Mouse (Mus musculus): ENCODE measurements at regions not wholly inside any gene's neighbourhood (a gene's known extent, or its start where the extent isn't known, plus 50 kb on each side); places are given as distances from the start of the nearest gene placed in this dataset.

GRCm38 (mm10) chr13:90684324-90684723 is 220.8 kb downstream of the Atp6ap1l start:
- Histone ChIP-seq H3K4me1 (replicated peaks; ENCODE audit: control insufficient read depth, insufficient read depth) (no peaks in the 10 kb centered on the region), H3K36me3 (ENCODE audit: control insufficient read depth, insufficient read depth, low read length) (no peaks in the 10 kb centered on the region), H3K27ac (replicated peaks) (no peak overlapping the region), H3K9ac (ENCODE audit: low read length) (no peak overlapping the region), H3K27me3 (ENCODE audit: control insufficient read depth, insufficient read depth, low read length) (no peaks in the 10 kb centered on the region), H3K4me3 (ENCODE audit: low read depth, low read length) (no peak overlapping the region), H3K4me2 (replicated peaks; ENCODE audit: low read depth) (no peak overlapping the region), H3K9me3 (ENCODE audit: control insufficient read depth, low read length) (no peaks in the 10 kb centered on the region)
- TF ChIP-seq CTCF (IDR thresholded peaks at IDR 0.05; ENCODE audit: low read depth) = no peak
- TF ChIP-seq EP300 (optimal IDR thresholded peaks at IDR 0.05) = no peak
- no peak for DNase-seq (ENCODE audit: low spot score)
- 68% methylated on average over 2 of the region's 2 CpGs for WGBS
- ATAC-seq (ENCODE audit: low FRiP score, low TSS enrichment) = no peak

GRCm38 (mm10) chr13:90679162-90680010 is 225.8 kb downstream of the Atp6ap1l start:
- DNase-seq (ENCODE audit: low spot score) (no peak), ATAC-seq (ENCODE audit: low FRiP score, low TSS enrichment) (no peak)
- 30% methylated on average over 8 of the region's 8 CpGs for WGBS
- no peaks in the 10 kb centered on the region for H3K36me3 ChIP-seq (ENCODE audit: control insufficient read depth, insufficient read depth, low read length)
- H3K9me3 ChIP-seq (ENCODE audit: control insufficient read depth, low read length) = no peaks in the 10 kb centered on the region
- no peak overlapping the region for H3K4me3 ChIP-seq (ENCODE audit: low read depth, low read length)
- H3K4me2 ChIP-seq (replicated peaks; ENCODE audit: low read depth) = no peak overlapping the region
- H3K9ac ChIP-seq (ENCODE audit: low read length) = no peak overlapping the region
- TF ChIP-seq CTCF (IDR thresholded peaks at IDR 0.05; ENCODE audit: low read depth) (no peak), EP300 (optimal IDR thresholded peaks at IDR 0.05) (no peak)
- no peaks in the 10 kb centered on the region for H3K27me3 ChIP-seq (ENCODE audit: control insufficient read depth, insufficient read depth, low read length)
- H3K4me1 ChIP-seq (replicated peaks; ENCODE audit: control insufficient read depth, insufficient read depth) = no peaks in the 10 kb centered on the region
- no peak overlapping the region for H3K27ac ChIP-seq (replicated peaks)

GRCm38 (mm10) chr13:90673823-90674222 is 231.3 kb downstream of the Atp6ap1l start:
- no peak for ATAC-seq (ENCODE audit: low FRiP score, low TSS enrichment)
- Histone ChIP-seq H3K4me1 (replicated peaks; ENCODE audit: control insufficient read depth, insufficient read depth) (no peaks in the 10 kb centered on the region), H3K4me2 (replicated peaks; ENCODE audit: low read depth) (no peak overlapping the region), H3K27ac (replicated peaks) (no peak overlapping the region), H3K9ac (ENCODE audit: low read length) (no peak overlapping the region), H3K36me3 (ENCODE audit: control insufficient read depth, insufficient read depth, low read length) (no peaks in the 10 kb centered on the region), H3K9me3 (ENCODE audit: control insufficient read depth, low read length) (no peaks in the 10 kb centered on the region), H3K27me3 (ENCODE audit: control insufficient read depth, insufficient read depth, low read length) (no peaks in the 10 kb centered on the region), H3K4me3 (ENCODE audit: low read depth, low read length) (no peak overlapping the region)
- DNase-seq (ENCODE audit: low spot score) = no peak
- WGBS = 47% methylated on average over 3 of the region's 3 CpGs
- TF ChIP-seq EP300 (optimal IDR thresholded peaks at IDR 0.05) = no peak

GRCm38 (mm10) chr13:90673079-90673478 is 232.1 kb downstream of the Atp6ap1l start:
- TF ChIP-seq EP300 (optimal IDR thresholded peaks at IDR 0.05) = no peak
- TF ChIP-seq CTCF (IDR thresholded peaks at IDR 0.05; ENCODE audit: low read depth) = no peak
- H3K9me3 ChIP-seq (ENCODE audit: control insufficient read depth, low read length) = no peaks in the 10 kb centered on the region
- no peak overlapping the region for H3K4me3 ChIP-seq (ENCODE audit: low read depth, low read length)
- 55% methylated on average over 1 of the region's 1 CpGs for WGBS
- H3K9ac ChIP-seq (ENCODE audit: low read length) = no peak overlapping the region
- H3K27ac ChIP-seq (replicated peaks) = no peak overlapping the region
- ATAC-seq (ENCODE audit: low FRiP score, low TSS enrichment) = no peak
- no peak for DNase-seq (ENCODE audit: low spot score)
- no peaks in the 10 kb centered on the region for H3K4me1 ChIP-seq (replicated peaks; ENCODE audit: control insufficient read depth, insufficient read depth)
- no peak overlapping the region for H3K4me2 ChIP-seq (replicated peaks; ENCODE audit: low read depth)
- H3K27me3 ChIP-seq (ENCODE audit: control insufficient read depth, insufficient read depth, low read length) = no peaks in the 10 kb centered on the region
- H3K36me3 ChIP-seq (ENCODE audit: control insufficient read depth, insufficient read depth, low read length) = no peaks in the 10 kb centered on the region

GRCm38 (mm10) chr13:90661567-90662141 is 243.5 kb downstream of the Atp6ap1l start:
- Histone ChIP-seq H3K4me1 (replicated peaks; ENCODE audit: control insufficient read depth, insufficient read depth) (no peaks in the 10 kb centered on the region), H3K27ac (replicated peaks) (no peak overlapping the region), H3K9ac (ENCODE audit: low read length) (no peak overlapping the region), H3K4me2 (replicated peaks; ENCODE audit: low read depth) (no peak overlapping the region), H3K9me3 (ENCODE audit: control insufficient read depth, low read length) (no peaks in the 10 kb centered on the region), H3K27me3 (ENCODE audit: control insufficient read depth, insufficient read depth, low read length) (no peaks in the 10 kb centered on the region), H3K4me3 (ENCODE audit: low read depth, low read length) (no peak overlapping the region), H3K36me3 (ENCODE audit: control insufficient read depth, insufficient read depth, low read length) (no peaks in the 10 kb centered on the region)
- 73% methylated on average over 3 of the region's 3 CpGs for WGBS
- no peak for ATAC-seq (ENCODE audit: low FRiP score, low TSS enrichment)
- TF ChIP-seq EP300 (optimal IDR thresholded peaks at IDR 0.05) (no peak), CTCF (IDR thresholded peaks at IDR 0.05; ENCODE audit: low read depth) (no peak)
- DNase-seq (ENCODE audit: low spot score) = no peak

GRCm38 (mm10) chr13:90660950-90661349 is 244.2 kb downstream of the Atp6ap1l start:
- no peak overlapping the region for H3K9ac ChIP-seq (ENCODE audit: low read length)
- H3K27ac ChIP-seq (replicated peaks) = no peak overlapping the region
- H3K27me3 ChIP-seq (ENCODE audit: control insufficient read depth, insufficient read depth, low read length) = no peaks in the 10 kb centered on the region
- no peak for ATAC-seq (ENCODE audit: low FRiP score, low TSS enrichment)
- 40% methylated on average over 3 of the region's 3 CpGs for WGBS
- no peak for TF ChIP-seq CTCF (IDR thresholded peaks at IDR 0.05; ENCODE audit: low read depth)
- TF ChIP-seq EP300 (optimal IDR thresholded peaks at IDR 0.05) = no peak
- no peak overlapping the region for H3K4me2 ChIP-seq (replicated peaks; ENCODE audit: low read depth)
- no peak for DNase-seq (ENCODE audit: low spot score)
- no peaks in the 10 kb centered on the region for H3K9me3 ChIP-seq (ENCODE audit: control insufficient read depth, low read length)
- H3K36me3 ChIP-seq (ENCODE audit: control insufficient read depth, insufficient read depth, low read length) = no peaks in the 10 kb centered on the region
- H3K4me1 ChIP-seq (replicated peaks; ENCODE audit: control insufficient read depth, insufficient read depth) = no peaks in the 10 kb centered on the region
- H3K4me3 ChIP-seq (ENCODE audit: low read depth, low read length) = no peak overlapping the region

Data from stomach, postnatal 0 days (tissue).